Mouse (Mus musculus): ENCODE results near the gene Tead1. TPM values are rescaled to one million over a fixed set of nuclear protein-coding genes. Genes with fewer than 3 reads are reported as not detected.

Gene Tead1
- total and polyA plus RNA-seq, 2 experiments from 2014 or later = 20.8 to 63.9 TPM

DNA sequence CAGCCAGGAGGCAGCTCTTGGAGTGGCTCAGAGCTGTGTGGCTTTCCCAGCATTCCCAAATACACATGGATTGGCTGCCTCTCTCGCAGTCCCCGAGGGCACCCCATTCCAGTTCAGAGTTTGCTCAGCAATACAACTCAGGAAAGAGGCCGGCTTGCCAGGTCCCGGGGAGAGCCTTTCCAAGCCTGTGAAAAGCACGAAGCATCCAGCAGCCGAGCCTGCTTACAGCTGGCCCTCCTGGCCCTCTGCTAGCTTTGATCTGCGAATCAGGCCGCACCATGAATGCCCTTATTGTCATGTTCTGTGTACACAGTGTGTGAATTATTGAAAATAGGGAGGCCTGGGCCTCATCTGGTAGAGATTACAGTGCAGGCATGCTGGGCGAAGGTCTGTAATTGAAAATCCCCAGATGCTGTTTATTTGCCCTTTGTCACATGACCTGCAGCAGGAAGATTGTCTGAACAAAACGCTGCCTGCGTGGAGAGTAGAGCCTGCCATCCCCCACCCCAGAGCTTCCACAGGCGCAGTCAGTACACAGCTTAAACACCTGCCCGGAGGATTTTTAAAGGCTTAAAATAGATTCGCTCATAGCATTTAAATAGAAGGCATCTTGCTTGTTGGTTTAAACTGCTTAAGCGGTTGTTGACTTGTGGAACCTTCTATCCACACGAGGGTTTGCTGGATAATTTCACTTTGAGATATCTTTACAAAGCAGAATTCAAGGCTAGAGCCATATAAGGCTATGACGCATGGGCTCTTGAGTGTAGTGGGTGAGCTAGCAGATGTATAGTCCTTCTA, 147.2 kb downstream of the Tead1 start:
- Histone ChIP-seq H3K36me3 (replicated peaks; ENCODE audit: control insufficient read depth, insufficient read depth, low read length) (no peaks in the 10 kb centered on the region), H3K4me1 (ENCODE audit: control insufficient read depth, insufficient read depth) (peaks cover 50% of the 10 kb centered on the region), H3K27ac (ENCODE audit: low read depth) (peak overlapping the region; percentile 92), H3K9ac (replicated peaks; ENCODE audit: low read depth, low read length) (no peak overlapping the region), H3K4me2 (ENCODE audit: low read depth, low read length) (peak overlapping the region; percentile 32), H3K27me3 (ENCODE audit: control insufficient read depth, insufficient read depth, low read length) (no peaks in the 10 kb centered on the region), H3K9me3 (replicated peaks; ENCODE audit: control insufficient read depth, low read length) (no peaks in the 10 kb centered on the region), H3K4me3 (ENCODE audit: low read depth, low read length) (no peak overlapping the region)
- ATAC-seq (ENCODE audit: insufficient read depth, low read depth) (peak; percentile 76), DNase-seq (ENCODE audit: low spot score) (peak; percentile 66)
- 10% methylated on average over 17 of the region's 17 CpGs for WGBS
- TF ChIP-seq EP300 (IDR thresholded peaks at IDR 0.05; ENCODE audit: low read depth) = peak; percentile 72; the same call in 1 of the 2 replicates
- TF ChIP-seq CTCF (IDR thresholded peaks at IDR 0.05; ENCODE audit: low read depth) = no peak

DNA sequence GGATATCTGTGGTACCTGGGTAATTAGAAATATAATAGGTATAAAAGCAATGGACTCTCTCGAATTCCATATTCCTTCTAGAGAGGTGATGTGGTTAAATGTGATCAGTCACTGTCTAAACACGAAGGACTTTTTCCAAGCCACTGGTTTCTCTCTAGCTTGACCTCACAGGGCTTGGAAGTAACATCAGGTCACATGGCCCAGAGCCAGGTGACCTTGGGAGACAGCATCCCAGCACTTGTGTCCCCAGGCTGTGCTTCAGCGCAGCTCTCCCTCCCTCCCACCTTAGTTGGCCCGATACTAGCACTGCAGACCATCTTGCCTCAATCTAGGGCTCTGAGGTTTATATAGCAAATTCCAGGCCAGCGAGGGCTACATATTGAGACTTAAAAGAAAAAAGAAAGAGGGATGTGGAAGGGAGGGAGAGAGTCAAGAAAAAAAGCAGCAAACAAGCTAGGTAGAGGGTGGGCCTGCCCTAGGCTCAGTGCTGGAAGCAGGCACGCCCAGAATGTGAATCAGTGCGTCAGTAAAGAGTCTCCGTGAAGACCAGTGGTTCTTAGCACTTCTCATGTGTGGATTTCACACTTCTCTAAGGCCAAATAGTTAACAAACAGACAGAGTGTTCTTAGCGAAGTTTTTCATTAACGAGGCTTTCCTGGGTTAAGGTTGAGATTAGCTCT, 149.0 kb downstream of the Tead1 start:
- peaks cover 42% of the 10 kb centered on the region for H3K4me1 ChIP-seq (ENCODE audit: control insufficient read depth, insufficient read depth)
- no peak for TF ChIP-seq CTCF (IDR thresholded peaks at IDR 0.05; ENCODE audit: low read depth)
- no peak for TF ChIP-seq EP300 (IDR thresholded peaks at IDR 0.05; ENCODE audit: low read depth)
- DNase-seq (ENCODE audit: low spot score) (no peak), ATAC-seq (ENCODE audit: insufficient read depth, low read depth) (no peak)
- no peak overlapping the region for H3K27ac ChIP-seq (ENCODE audit: low read depth)
- H3K4me2 ChIP-seq (ENCODE audit: low read depth, low read length) = no peak overlapping the region
- H3K4me3 ChIP-seq (ENCODE audit: low read depth, low read length) = no peak overlapping the region
- no peaks in the 10 kb centered on the region for H3K27me3 ChIP-seq (ENCODE audit: control insufficient read depth, insufficient read depth, low read length)
- H3K9me3 ChIP-seq (replicated peaks; ENCODE audit: control insufficient read depth, low read length) = no peaks in the 10 kb centered on the region
- no peak overlapping the region for H3K9ac ChIP-seq (replicated peaks; ENCODE audit: low read depth, low read length)
- WGBS = 56% methylated on average over 10 of the region's 10 CpGs
- no peaks in the 10 kb centered on the region for H3K36me3 ChIP-seq (replicated peaks; ENCODE audit: control insufficient read depth, insufficient read depth, low read length)

DNA sequence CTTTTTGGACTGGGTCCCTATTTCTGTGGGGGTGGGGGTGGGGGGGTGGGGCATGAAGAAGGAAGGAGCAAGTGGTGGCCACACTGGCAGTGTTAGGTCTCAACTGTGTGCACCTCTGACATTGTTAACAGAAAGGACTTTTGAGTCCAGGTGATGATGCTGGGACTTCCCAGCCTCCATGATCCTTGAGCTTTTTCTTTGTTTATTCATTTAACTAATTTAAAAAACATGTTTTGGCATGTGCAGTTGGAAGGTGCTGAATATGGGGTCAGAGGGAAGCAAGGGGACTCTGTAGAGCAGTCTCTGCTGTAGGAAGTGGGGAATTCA, 149.5 kb downstream of the Tead1 start:
- Histone ChIP-seq H3K27me3 (ENCODE audit: control insufficient read depth, insufficient read depth, low read length) (no peaks in the 10 kb centered on the region), H3K4me1 (ENCODE audit: control insufficient read depth, insufficient read depth) (peaks cover 39% of the 10 kb centered on the region), H3K9ac (replicated peaks; ENCODE audit: low read depth, low read length) (no peak overlapping the region), H3K36me3 (replicated peaks; ENCODE audit: control insufficient read depth, insufficient read depth, low read length) (no peaks in the 10 kb centered on the region), H3K9me3 (replicated peaks; ENCODE audit: control insufficient read depth, low read length) (no peaks in the 10 kb centered on the region), H3K4me2 (ENCODE audit: low read depth, low read length) (no peak overlapping the region), H3K4me3 (ENCODE audit: low read depth, low read length) (no peak overlapping the region), H3K27ac (ENCODE audit: low read depth) (no peak overlapping the region)
- ATAC-seq (ENCODE audit: insufficient read depth, low read depth) (no peak), DNase-seq (ENCODE audit: low spot score) (no peak)
- no peak for TF ChIP-seq CTCF (IDR thresholded peaks at IDR 0.05; ENCODE audit: low read depth)
- no peak for TF ChIP-seq EP300 (IDR thresholded peaks at IDR 0.05; ENCODE audit: low read depth)

DNA sequence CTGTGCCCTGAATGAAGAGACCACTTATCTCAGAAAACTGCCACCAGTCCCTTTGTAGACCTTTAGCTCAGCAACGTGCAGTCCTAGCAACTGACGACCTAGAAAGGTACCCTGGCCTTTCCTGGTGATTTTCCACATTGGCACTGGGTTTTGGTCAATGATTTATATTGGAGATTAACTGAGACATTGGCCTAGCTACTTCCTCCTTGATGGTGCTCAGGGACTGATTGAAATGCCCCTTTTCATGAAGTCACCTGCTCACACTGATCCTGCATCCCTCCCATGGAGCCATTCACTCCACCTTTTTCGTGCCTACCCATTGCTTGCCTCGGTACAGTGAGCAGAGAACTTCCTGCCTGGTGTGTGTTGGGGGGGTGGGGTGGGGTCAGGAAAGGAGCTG, 151.8 kb downstream of the Tead1 start:
- no peak for TF ChIP-seq CTCF (IDR thresholded peaks at IDR 0.05; ENCODE audit: low read depth)
- no peak for TF ChIP-seq EP300 (IDR thresholded peaks at IDR 0.05; ENCODE audit: low read depth)
- DNase-seq (ENCODE audit: low spot score) (no peak), ATAC-seq (ENCODE audit: insufficient read depth, low read depth) (no peak)
- Histone ChIP-seq H3K4me2 (ENCODE audit: low read depth, low read length) (no peak overlapping the region), H3K4me1 (ENCODE audit: control insufficient read depth, insufficient read depth) (peaks cover 24% of the 10 kb centered on the region), H3K9ac (replicated peaks; ENCODE audit: low read depth, low read length) (no peak overlapping the region), H3K9me3 (replicated peaks; ENCODE audit: control insufficient read depth, low read length) (no peaks in the 10 kb centered on the region), H3K27me3 (ENCODE audit: control insufficient read depth, insufficient read depth, low read length) (no peaks in the 10 kb centered on the region), H3K27ac (ENCODE audit: low read depth) (no peak overlapping the region), H3K4me3 (ENCODE audit: low read depth, low read length) (no peak overlapping the region), H3K36me3 (replicated peaks; ENCODE audit: control insufficient read depth, insufficient read depth, low read length) (no peaks in the 10 kb centered on the region)
- 65% methylated on average over 4 of the region's 4 CpGs for WGBS

DNA sequence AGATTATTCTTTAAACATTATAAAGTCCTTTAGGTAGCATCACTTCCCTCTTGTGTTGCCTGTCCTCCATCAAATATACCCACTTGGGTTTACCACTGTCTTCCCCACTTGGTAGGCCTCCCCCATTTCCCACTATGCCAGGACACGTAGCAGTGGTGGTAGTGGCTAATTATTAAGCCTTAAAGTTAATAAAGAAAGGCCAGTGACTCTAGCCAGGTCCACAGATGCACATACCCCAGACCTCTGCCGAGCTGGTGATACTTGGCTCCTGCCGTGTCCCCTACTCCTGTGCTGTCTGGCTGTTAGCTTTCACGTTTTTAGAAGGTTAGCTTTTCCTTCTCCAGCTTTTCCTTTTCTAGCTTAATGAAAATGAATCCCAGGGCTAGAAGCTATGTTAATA, 152.3 kb downstream of the Tead1 start:
- no peak overlapping the region for H3K27ac ChIP-seq (ENCODE audit: low read depth)
- no peak for ATAC-seq (ENCODE audit: insufficient read depth, low read depth)
- no peaks in the 10 kb centered on the region for H3K9me3 ChIP-seq (replicated peaks; ENCODE audit: control insufficient read depth, low read length)
- peaks cover 19% of the 10 kb centered on the region for H3K4me1 ChIP-seq (ENCODE audit: control insufficient read depth, insufficient read depth)
- no peak overlapping the region for H3K9ac ChIP-seq (replicated peaks; ENCODE audit: low read depth, low read length)
- H3K36me3 ChIP-seq (replicated peaks; ENCODE audit: control insufficient read depth, insufficient read depth, low read length) = no peaks in the 10 kb centered on the region
- H3K27me3 ChIP-seq (ENCODE audit: control insufficient read depth, insufficient read depth, low read length) = no peaks in the 10 kb centered on the region
- no peak for DNase-seq (ENCODE audit: low spot score)
- no peak for TF ChIP-seq CTCF (IDR thresholded peaks at IDR 0.05; ENCODE audit: low read depth)
- no peak overlapping the region for H3K4me3 ChIP-seq (ENCODE audit: low read depth, low read length)
- H3K4me2 ChIP-seq (ENCODE audit: low read depth, low read length) = no peak overlapping the region
- WGBS = 88% methylated on average over 4 of the region's 4 CpGs
